Mouse (Mus musculus) limb, embryonic 11.5 days (tissue): ENCODE measurements at regions not wholly inside any gene's neighbourhood (a gene's known extent, or its start where the extent isn't known, plus 50 kb on each side); places are given as distances from the start of the nearest gene placed in this dataset.
A peak's percentile ranks its signal among the peaks of the same experiment; 100 is the strongest.

Experiments
- ATAC-seq: fragments of 200-750 bp; cut with Nextera tagmentation; 2 replicates; pipeline ENCODE4 v1.8.0; 2017; ENCODE audit warnings: low read depth; ENCODE audit not compliant: insufficient number of reproducible peaks, low FRiP score, low TSS enrichment
- DNase-seq: peaks from one replicate; pipeline ENCODE4 v3.0.0-alpha.2; 2015; ENCODE audit warnings: low spot score
- H3K27ac ChIP-seq: fragments of 300-500 bp; sonication (generic); replicated peaks from 2 replicates; pipeline ENCODE4 v1.5.1; 2014; ENCODE audit warnings: low read depth, mild to moderate bottlenecking, low read length
- H3K27me3 ChIP-seq: fragments of 300-500 bp; sonication (generic); 2 replicates; pipeline ENCODE4 v1.6.1; 2014; ENCODE audit warnings: mild to moderate bottlenecking, low read length, mixed read lengths; ENCODE audit not compliant: control insufficient read depth, insufficient read depth
- H3K36me3 ChIP-seq: fragments of 300-500 bp; sonication (generic); 2 replicates; pipeline ENCODE4 v1.6.1; 2014; ENCODE audit warnings: mild to moderate bottlenecking, low read length, moderate library complexity, mixed read lengths; ENCODE audit not compliant: control insufficient read depth, insufficient read depth
- H3K4me1 ChIP-seq: fragments of 300-500 bp; sonication (generic); 2 replicates; pipeline ENCODE4 v1.6.1; 2014; ENCODE audit warnings: low read length, mixed read lengths; ENCODE audit not compliant: control insufficient read depth, insufficient read depth
- H3K4me2 ChIP-seq: fragments of 300-500 bp; sonication (generic); 2 replicates; pipeline ENCODE4 v1.6.1; 2014; ENCODE audit warnings: low read depth, mild to moderate bottlenecking, moderate library complexity; ENCODE audit not compliant: severe bottlenecking
- H3K4me3 ChIP-seq: fragments of 300-500 bp; sonication (generic); 2 replicates; pipeline ENCODE4 v1.5.1; 2014; ENCODE audit warnings: low read depth, low read length
- H3K9ac ChIP-seq: fragments of 300-500 bp; sonication (generic); 2 replicates; pipeline ENCODE4 v1.6.1; 2014; ENCODE audit warnings: mild to moderate bottlenecking, low read length
- H3K9me3 ChIP-seq: fragments of 300-500 bp; sonication (generic); 2 replicates; pipeline ENCODE4 v1.6.1; 2016; ENCODE audit warnings: low read length; ENCODE audit not compliant: control insufficient read depth
- WGBS: fragments of 180-500 bp; shearing (Covaris S2); extraction: QIAGEN DNeasy Blood & Tissue Kit; methylation state at CpG from one replicate; pipeline ENCODE4 v1.1.7; 2014; 5-methylcytosine and 5-hydroxymethylcytosine counted together

GRCm38 (mm10) chr19:36208419-36208818, 88.5 kb upstream of the Ankrd1 start:
- Histone ChIP-seq H3K36me3 (no peaks in the 10 kb centered on the region), H3K4me3 (no peak overlapping the region), H3K4me2 (no peak overlapping the region), H3K9me3 (no peaks in the 10 kb centered on the region), H3K27ac (no peak overlapping the region), H3K4me1 (no peaks in the 10 kb centered on the region), H3K27me3 (no peaks in the 10 kb centered on the region), H3K9ac (no peak overlapping the region)
- no peak for ATAC-seq
- DNase-seq, result no peak
- WGBS, result 82% methylated on average over 5 of the region's 5 CpGs

GRCm38 (mm10) chr19:36213461-36213860, 93.6 kb upstream of the Ankrd1 start:
- Histone ChIP-seq H3K36me3 (no peaks in the 10 kb centered on the region), H3K4me1 (0 out of 2 replicates have a peak, but pooled peaks cover 2% of the 10 kb centered on the region), H3K4me2 (no peak overlapping the region), H3K9me3 (no peaks in the 10 kb centered on the region), H3K9ac (no peak overlapping the region), H3K27ac (no peak overlapping the region), H3K27me3 (no peaks in the 10 kb centered on the region), H3K4me3 (no peak overlapping the region)
- WGBS, result 31% methylated on average over 8 of the region's 8 CpGs
- no peak for DNase-seq
- ATAC-seq, result no peak

- H3K9me3 ChIP-seq, result no peaks in the 10 kb centered on the region
- no peaks in the 10 kb centered on the region for H3K27me3 ChIP-seq
- H3K4me1 ChIP-seq, result 0 out of 2 replicates have a peak, but pooled peaks cover 2% of the 10 kb centered on the region
- no peak overlapping the region for H3K4me3 ChIP-seq
- 32% methylated on average over 7 of the region's 7 CpGs for WGBS
- ATAC-seq (peak; percentile 91), DNase-seq (peak; percentile 75)
- H3K27ac ChIP-seq, result no peak overlapping the region; the same call in 1 of the 2 replicates
- H3K36me3 ChIP-seq, result no peaks in the 10 kb centered on the region
- H3K9ac ChIP-seq, result no peak overlapping the region
- no peak overlapping the region for H3K4me2 ChIP-seq
Measured at GRCm38 (mm10) chr19:36214188-36214968, 94.5 kb upstream of the Ankrd1 start.

- DNase-seq (no peak), ATAC-seq (no peak)
- H3K27ac ChIP-seq, result no peak overlapping the region
- WGBS, result 84% methylated on average over 5 of the region's 5 CpGs
- no peaks in the 10 kb centered on the region for H3K9me3 ChIP-seq
- H3K4me1 ChIP-seq, result 0 out of 2 replicates have a peak, but pooled peaks cover 2% of the 10 kb centered on the region
- H3K36me3 ChIP-seq, result no peaks in the 10 kb centered on the region
- no peak overlapping the region for H3K9ac ChIP-seq
- no peak overlapping the region for H3K4me2 ChIP-seq
- no peaks in the 10 kb centered on the region for H3K27me3 ChIP-seq
- H3K4me3 ChIP-seq, result no peak overlapping the region
Measured at GRCm38 (mm10) chr19:36217177-36217576, 97.3 kb upstream of the Ankrd1 start.

GRCm38 (mm10) chr19:36217605-36218004, 97.7 kb upstream of the Ankrd1 start:
- H3K9me3 ChIP-seq, result no peaks in the 10 kb centered on the region
- 72% methylated on average over 5 of the region's 5 CpGs for WGBS
- no peak overlapping the region for H3K4me2 ChIP-seq
- H3K9ac ChIP-seq, result no peak overlapping the region
- ATAC-seq (no peak), DNase-seq (no peak)
- H3K36me3 ChIP-seq, result no peaks in the 10 kb centered on the region
- 0 out of 2 replicates have a peak, but pooled peaks cover 2% of the 10 kb centered on the region for H3K4me1 ChIP-seq
- H3K4me3 ChIP-seq, result no peak overlapping the region
- H3K27me3 ChIP-seq, result no peaks in the 10 kb centered on the region
- H3K27ac ChIP-seq, result no peak overlapping the region

GRCm38 (mm10) chr19:36218921-36219320, 99.0 kb upstream of the Ankrd1 start:
- no peaks in the 10 kb centered on the region for H3K27me3 ChIP-seq
- 0 out of 2 replicates have a peak, but pooled peaks cover 2% of the 10 kb centered on the region for H3K4me1 ChIP-seq
- no peak for DNase-seq
- no peaks in the 10 kb centered on the region for H3K36me3 ChIP-seq
- no peak overlapping the region for H3K9ac ChIP-seq
- no peak for ATAC-seq
- no peak overlapping the region for H3K27ac ChIP-seq
- no peaks in the 10 kb centered on the region for H3K9me3 ChIP-seq
- 90% methylated on average over 5 of the region's 5 CpGs for WGBS
- H3K4me3 ChIP-seq, result no peak overlapping the region
- H3K4me2 ChIP-seq, result no peak overlapping the region

- Histone ChIP-seq H3K4me3 (no peak overlapping the region), H3K9ac (no peak overlapping the region), H3K9me3 (no peaks in the 10 kb centered on the region), H3K4me1 (no peaks in the 10 kb centered on the region), H3K27me3 (no peaks in the 10 kb centered on the region), H3K36me3 (no peaks in the 10 kb centered on the region), H3K27ac (no peak overlapping the region), H3K4me2 (no peak overlapping the region)
- 86% methylated on average over 2 of the region's 2 CpGs for WGBS
- ATAC-seq, result no peak
- DNase-seq, result no peak
Measured at GRCm38 (mm10) chr19:36221104-36221503, 101.2 kb upstream of the Ankrd1 start.

GRCm38 (mm10) chr19:36221596-36221995, 101.7 kb upstream of the Ankrd1 start:
- H3K9ac ChIP-seq, result no peak overlapping the region
- no peak for ATAC-seq
- no peaks in the 10 kb centered on the region for H3K36me3 ChIP-seq
- no peaks in the 10 kb centered on the region for H3K9me3 ChIP-seq
- no peaks in the 10 kb centered on the region for H3K4me1 ChIP-seq
- DNase-seq, result no peak
- H3K27ac ChIP-seq, result no peak overlapping the region
- H3K4me3 ChIP-seq, result no peak overlapping the region
- no peaks in the 10 kb centered on the region for H3K27me3 ChIP-seq
- no peak overlapping the region for H3K4me2 ChIP-seq

- Histone ChIP-seq H3K4me2 (no peak overlapping the region), H3K9ac (no peak overlapping the region), H3K36me3 (no peaks in the 10 kb centered on the region), H3K4me1 (no peaks in the 10 kb centered on the region), H3K27ac (no peak overlapping the region), H3K27me3 (no peaks in the 10 kb centered on the region), H3K9me3 (no peaks in the 10 kb centered on the region), H3K4me3 (no peak overlapping the region)
- 86% methylated on average over 3 of the region's 3 CpGs for WGBS
- ATAC-seq (no peak), DNase-seq (no peak)
Measured at GRCm38 (mm10) chr19:36222198-36222597, 102.3 kb upstream of the Ankrd1 start.
